In the genomic region with DNA sequence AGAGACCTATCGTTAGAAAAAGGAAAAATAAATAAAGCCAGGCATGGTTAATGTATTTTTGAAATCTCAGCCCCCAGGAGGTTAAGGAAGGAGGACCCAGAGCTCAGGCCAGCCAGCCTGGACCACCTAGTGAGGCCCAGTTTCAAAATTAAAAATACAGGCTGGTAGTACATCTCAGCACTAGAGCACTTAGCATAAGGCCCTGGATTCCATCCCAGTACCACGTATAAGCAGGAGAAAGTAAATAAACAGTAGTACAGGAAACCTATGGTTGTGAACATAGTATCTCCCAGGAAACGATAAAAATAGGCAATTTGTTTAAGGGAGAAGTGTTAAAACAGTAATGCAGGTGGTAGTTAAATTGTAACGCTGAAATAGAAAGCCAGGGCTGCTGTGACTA, we compare ENCODE assay signal across 10 mouse cellular contexts. TPM values are rescaled to one million over a fixed set of nuclear protein-coding genes. Genes with fewer than 3 reads are reported as not detected.
DNase-seq lines count a peak whose midpoint lies in the region; ATAC-seq and TF ChIP-seq lines count a peak whose summit lies in the region.
"Had no signal": no experiment of that assay in that cellular context is flagged by ENCODE, and none has a peak within 500 bp of the region (broad histone marks: within the 10 kb centered on the region; RNA-seq: fewer than 3 reads in every experiment).

No protein-coding gene starts in this region.

- peak overlapping the region; percentile 66 for H3K9ac ChIP-seq in embryonic facial prominence, embryonic 12.5 days
- H3K9ac ChIP-seq in intestine, embryonic 15.5 days, result peak overlapping the region; percentile 52; the same call in 1 of the 2 replicates
- no peak overlapping the region; the same call in 1 of the 2 replicates for H3K9ac ChIP-seq in neural tube, embryonic 12.5 days

- no peak for TF ChIP-seq CTCF in layer of hippocampus, adult 2 months (conservative IDR thresholded peaks at IDR 0.05)

- 37% methylated on average over 4 of the region's 4 CpGs for WGBS in embryonic facial prominence, embryonic 12.5 days
- WGBS in intestine, embryonic 15.5 days, result 10% methylated on average over 4 of the region's 4 CpGs
- WGBS in neural tube, embryonic 12.5 days, result 46% methylated on average over 4 of the region's 4 CpGs

- peak overlapping the region; percentile 55; the same call in 1 of the 2 replicates for H3K4me3 ChIP-seq in layer of hippocampus, adult 2 months
- H3K4me3 ChIP-seq in embryonic facial prominence, embryonic 12.5 days, result peak overlapping the region; percentile 36
- H3K4me3 ChIP-seq in intestine, embryonic 15.5 days (replicated peaks), result peak overlapping the region; percentile 38
- no peak overlapping the region for H3K4me3 ChIP-seq in neural tube, embryonic 12.5 days

- ATAC-seq in embryonic facial prominence, embryonic 12.5 days (ENCODE audit: insufficient number of reproducible peaks, insufficient read depth, low FRiP score, low TSS enrichment), result no peak
- ATAC-seq in intestine, embryonic 15.5 days, result no peak
- no peak for ATAC-seq in neural tube, embryonic 12.5 days (ENCODE audit: low FRiP score, low read depth)

- peaks cover 35% of the 10 kb centered on the region for H3K4me1 ChIP-seq in embryonic facial prominence, embryonic 12.5 days
- H3K4me1 ChIP-seq in intestine, embryonic 15.5 days (replicated peaks), result peaks cover 46% of the 10 kb centered on the region
- H3K4me1 ChIP-seq in neural tube, embryonic 12.5 days, result peaks cover 42% of the 10 kb centered on the region

- peak overlapping the region; percentile 57 for H3K4me2 ChIP-seq in embryonic facial prominence, embryonic 12.5 days (replicated peaks)
- peak overlapping the region; percentile 75 for H3K4me2 ChIP-seq in intestine, embryonic 15.5 days (replicated peaks)
- H3K4me2 ChIP-seq in neural tube, embryonic 12.5 days (replicated peaks), result peak overlapping the region; percentile 65

- H3K9me3 ChIP-seq in embryonic facial prominence, embryonic 12.5 days, result no peaks in the 10 kb centered on the region
- no peaks in the 10 kb centered on the region for H3K9me3 ChIP-seq in intestine, embryonic 15.5 days
- no peaks in the 10 kb centered on the region for H3K9me3 ChIP-seq in neural tube, embryonic 12.5 days

- no peak for DNase-seq in layer of hippocampus, adult 2 months (ENCODE audit: low spot score in 2 of 2)
- DNase-seq in layer of hippocampus, postnatal 36 days, result no peak
- no peak for DNase-seq in left cerebral cortex, adult 9 months (ENCODE audit: low spot score in 2 of 2)
- no peak for DNase-seq in right cerebral cortex, adult 2 months (ENCODE audit: low spot score in 2 of 2)
- DNase-seq in adrenal gland, postnatal 25 days, result no peak

- H3K27ac ChIP-seq in layer of hippocampus, adult 2 months, result peak overlapping the region; percentile 95
- H3K27ac ChIP-seq in embryonic facial prominence, embryonic 12.5 days, result peak overlapping the region; percentile 70
- peak overlapping the region; percentile 82 for H3K27ac ChIP-seq in intestine, embryonic 15.5 days
- no peak overlapping the region for H3K27ac ChIP-seq in neural tube, embryonic 12.5 days

- peaks cover 26% of the 10 kb centered on the region for H3K36me3 ChIP-seq in embryonic facial prominence, embryonic 12.5 days
- H3K36me3 ChIP-seq in intestine, embryonic 15.5 days, result peaks cover 8% of the 10 kb centered on the region; the same call in 1 of the 2 replicates
- peaks cover 21% of the 10 kb centered on the region for H3K36me3 ChIP-seq in neural tube, embryonic 12.5 days

- H3K27me3 ChIP-seq in embryonic facial prominence, embryonic 12.5 days, result no peaks in the 10 kb centered on the region
- H3K27me3 ChIP-seq in intestine, embryonic 15.5 days (replicated peaks), result no peaks in the 10 kb centered on the region
- H3K27me3 ChIP-seq in neural tube, embryonic 12.5 days (replicated peaks), result no peaks in the 10 kb centered on the region

RNA-seq across cellular contexts. Expression of gene Irf2bp1, which starts 1.7 kb away (rescaled TPM):
- 10 to 100 TPM; 52.7 to 56.3 TPM for total RNA-seq in layer of hippocampus, adult 2 months (2021)
- total RNA-seq in layer of hippocampus, postnatal 36 days (2021), result 10 to 100 TPM; 52.1 to 53.0 TPM
- 47.1 and 48.6 TPM in 2 replicates for polyA plus RNA-seq in embryonic facial prominence, embryonic 12.5 days (2016; fragmentation: Nextera tagmentation; extraction: Ambion mirVana)
- polyA plus RNA-seq in intestine, embryonic 15.5 days (2015; fragmentation: Nextera tagmentation; extraction: Ambion mirVana), result 24.5 and 24.6 TPM in 2 replicates
- 41.6 and 45.2 TPM in 2 replicates for polyA plus RNA-seq in neural tube, embryonic 12.5 days (2016; fragmentation: Nextera tagmentation; extraction: Ambion mirVana)
- 45.8 and 48.3 TPM in 2 replicates for total RNA-seq in adrenal gland, postnatal 25 days (2021)

RNA-seq across cellular contexts. Expression of gene Mypop, which starts 11.1 kb away (rescaled TPM):
- 10 to 100 TPM; 44.0 to 46.4 TPM for total RNA-seq in layer of hippocampus, adult 2 months (2021)
- total RNA-seq in layer of hippocampus, postnatal 36 days (2021), result 10 to 100 TPM; 45.0 to 45.9 TPM
- polyA plus RNA-seq in embryonic facial prominence, embryonic 12.5 days (2016; fragmentation: Nextera tagmentation; extraction: Ambion mirVana), result 7.7 and 9.8 TPM in 2 replicates
- 2.5 and 2.9 TPM in 2 replicates for polyA plus RNA-seq in intestine, embryonic 15.5 days (2015; fragmentation: Nextera tagmentation; extraction: Ambion mirVana)
- polyA plus RNA-seq in neural tube, embryonic 12.5 days (2016; fragmentation: Nextera tagmentation; extraction: Ambion mirVana), result 6.1 and 7.0 TPM in 2 replicates
- total RNA-seq in adrenal gland, postnatal 25 days (2021), result 10.9 and 13.0 TPM in 2 replicates

RNA-seq across cellular contexts. Expression of gene Nanos2, which starts 14.9 kb away (rescaled TPM):
- total RNA-seq in layer of hippocampus, adult 2 months (2021), result under 1 TPM; 0.54 to 0.66 TPM
- total RNA-seq in layer of hippocampus, postnatal 36 days (2021), result under 1 TPM; 0.33 to 0.87 TPM
- not detected in 2 replicates for polyA plus RNA-seq in embryonic facial prominence, embryonic 12.5 days (2016; fragmentation: Nextera tagmentation; extraction: Ambion mirVana)
- not detected in 2 replicates for polyA plus RNA-seq in intestine, embryonic 15.5 days (2015; fragmentation: Nextera tagmentation; extraction: Ambion mirVana)
- polyA plus RNA-seq in neural tube, embryonic 12.5 days (2016; fragmentation: Nextera tagmentation; extraction: Ambion mirVana), result 0.24 and 0.72 TPM in 2 replicates
- not detected in 2 replicates for total RNA-seq in adrenal gland, postnatal 25 days (2021)
- total RNA-seq: adrenal gland, postnatal 36 days had no signal
- polyA plus RNA-seq: large intestine, adult 2 months had no signal

RNA-seq across cellular contexts. Expression of gene Foxa3, which starts 21.2 kb away (rescaled TPM):
- total RNA-seq in layer of hippocampus, adult 2 months (2021), result not detected
- total RNA-seq in layer of hippocampus, postnatal 36 days (2021), result not detected
- polyA plus RNA-seq in embryonic facial prominence, embryonic 12.5 days (2016; fragmentation: Nextera tagmentation; extraction: Ambion mirVana), result 0.13 and 0.18 TPM in 2 replicates
- polyA plus RNA-seq in intestine, embryonic 15.5 days (2015; fragmentation: Nextera tagmentation; extraction: Ambion mirVana), result 26.6 and 28.3 TPM in 2 replicates
- polyA plus RNA-seq in neural tube, embryonic 12.5 days (2016; fragmentation: Nextera tagmentation; extraction: Ambion mirVana), result 0.09 and 0.19 TPM in 2 replicates
- 0.76 TPM in 1 of 2 replicates, not detected in the other for total RNA-seq in adrenal gland, postnatal 25 days (2021)
- total RNA-seq: adrenal gland, postnatal 36 days had no signal

RNA-seq across cellular contexts. Expression of gene Sympk, which starts 22.1 kb away (rescaled TPM):
- 100 to 1,000 TPM; 112 to 114 TPM for total RNA-seq in layer of hippocampus, adult 2 months (2021)
- 100 to 1,000 TPM; 111 to 113 TPM for total RNA-seq in layer of hippocampus, postnatal 36 days (2021)
- polyA plus RNA-seq in embryonic facial prominence, embryonic 12.5 days (2016; fragmentation: Nextera tagmentation; extraction: Ambion mirVana), result 51.8 and 56.5 TPM in 2 replicates
- polyA plus RNA-seq in intestine, embryonic 15.5 days (2015; fragmentation: Nextera tagmentation; extraction: Ambion mirVana), result 29.6 and 30.3 TPM in 2 replicates
- polyA plus RNA-seq in neural tube, embryonic 12.5 days (2016; fragmentation: Nextera tagmentation; extraction: Ambion mirVana), result 46.9 and 47.3 TPM in 2 replicates
- 120 and 126 TPM in 2 replicates for total RNA-seq in adrenal gland, postnatal 25 days (2021)
